In genomic region chr11:102308979-102309378, GRCm38 (mm10) we compare ENCODE assay signal across 8 mouse cellular contexts. TPM values are rescaled to one million over a fixed set of nuclear protein-coding genes. Genes with fewer than 3 reads are reported as not detected.
DNase-seq lines count a peak whose midpoint lies in the region; ATAC-seq and TF ChIP-seq lines count a peak whose summit lies in the region.

No protein-coding gene starts in this region.

- peak in 2 of 3 experiments; percentile 87 to 98 for TF ChIP-seq CTCF in MEL (IDR thresholded peaks at IDR 0.05 in 2 of 3, conservative IDR thresholded peaks at IDR 0.05 in 1 of 3; ENCODE audit: control insufficient read depth in 1 of 3, insufficient read depth in 1 of 3, low read depth in 2 of 3, low read length in 3 of 3, poor library complexity in 1 of 3, severe bottlenecking in 1 of 3)
- peak; percentile 98 for TF ChIP-seq CTCF in layer of hippocampus, adult 2 months (conservative IDR thresholded peaks at IDR 0.05)
- peak; percentile 76 for TF ChIP-seq CTCF in lung, adult 2 months (IDR thresholded peaks at IDR 0.05; ENCODE audit: insufficient read depth, low read length)

- no peaks in the 10 kb centered on the region for H3K9me3 ChIP-seq in MEL (replicated peaks; ENCODE audit: insufficient read depth, low read length)
- H3K9me3 ChIP-seq in forebrain, embryonic 16.5 days (ENCODE audit: control insufficient read depth, low read length), result no peaks in the 10 kb centered on the region
- no peaks in the 10 kb centered on the region for H3K9me3 ChIP-seq in neural tube, embryonic 15.5 days (replicated peaks)

- DNase-seq in MEL (ENCODE audit: low read depth, low spot score), result peak; percentile 99
- DNase-seq in cerebellum, adult 18-20 months, result peak; percentile 93 to 96
- DNase-seq in heart, postnatal 36 days, result peak; percentile 96 to 97
- DNase-seq in layer of hippocampus, adult 2 months (ENCODE audit: low spot score in 2 of 2), result peak; percentile 97 to 98
- DNase-seq in lung, adult 2 months, result peak; percentile 96
- peak; percentile 97 for DNase-seq in testis, postnatal 10 days (ENCODE audit: low spot score)

- peak overlapping the region; percentile 52 for H3K27ac ChIP-seq in MEL (ENCODE audit: control insufficient read depth, low read depth, low read length)
- peak overlapping the region; percentile 9; the same call in 1 of the 2 replicates for H3K27ac ChIP-seq in forebrain, embryonic 16.5 days (ENCODE audit: low read length)
- H3K27ac ChIP-seq in layer of hippocampus, adult 2 months, result peak overlapping the region; percentile 72
- H3K27ac ChIP-seq in neural tube, embryonic 15.5 days (replicated peaks), result peak overlapping the region; percentile 77

- H3K4me2 ChIP-seq in forebrain, embryonic 16.5 days (ENCODE audit: low read length), result peak overlapping the region; percentile 49
- H3K4me2 ChIP-seq in neural tube, embryonic 15.5 days, result peak overlapping the region; percentile 56

- TF ChIP-seq POLR2A in MEL (IDR thresholded peaks at IDR 0.05; ENCODE audit: control insufficient read depth in 1 of 2, insufficient read depth in 1 of 2, low read depth in 1 of 2, low read length in 2 of 2, poor library complexity in 1 of 2), result peak in 1 of 2 experiments; percentile 89; a peak in 2 of 4 replicates
- TF ChIP-seq POLR2A in lung, adult 2 months (IDR thresholded peaks at IDR 0.05; ENCODE audit: borderline replicate concordance, extremely low read depth, low read depth, low read length), result peak; percentile 51; the same call in 1 of the 2 replicates

- peak; percentile 86 for TF ChIP-seq RAD21 in MEL (IDR thresholded peaks at IDR 0.05; ENCODE audit: low read depth, low read length)

- peaks cover 0 to 7% of the 10 kb centered on the region in 2 experiments; a peak in 2 of 4 replicates for H3K4me1 ChIP-seq in MEL (ENCODE audit: control insufficient read depth in 1 of 2, insufficient read depth in 2 of 2, low read length in 2 of 2)
- peaks cover 11% of the 10 kb centered on the region for H3K4me1 ChIP-seq in forebrain, embryonic 16.5 days (replicated peaks; ENCODE audit: control insufficient read depth, insufficient read depth, low read length)
- H3K4me1 ChIP-seq in lung, adult 2 months (ENCODE audit: control insufficient read depth, insufficient read depth, low read length), result peaks cover 17% of the 10 kb centered on the region
- peaks cover 16% of the 10 kb centered on the region for H3K4me1 ChIP-seq in neural tube, embryonic 15.5 days

- H3K4me3 ChIP-seq in MEL (ENCODE audit: control insufficient read depth in 1 of 2, insufficient read depth in 1 of 2, low read depth in 2 of 2, low read length in 2 of 2), result peak overlapping the region; percentile 43 to 52
- H3K4me3 ChIP-seq in forebrain, embryonic 16.5 days (replicated peaks; ENCODE audit: low read length), result peak overlapping the region; percentile 32
- peak overlapping the region; percentile 46 for H3K4me3 ChIP-seq in layer of hippocampus, adult 2 months
- H3K4me3 ChIP-seq in lung, adult 2 months (replicated peaks; ENCODE audit: extremely low read depth, low read depth, low read length), result peak overlapping the region; percentile 48
- H3K4me3 ChIP-seq in neural tube, embryonic 15.5 days (replicated peaks), result peak overlapping the region; percentile 27

- peak overlapping the region; percentile 64 for H3K9ac ChIP-seq in MEL (ENCODE audit: control insufficient read depth, low read depth, low read length, poor library complexity, severe bottlenecking)
- peak overlapping the region; percentile 31; the same call in 1 of the 2 replicates for H3K9ac ChIP-seq in forebrain, embryonic 16.5 days (replicated peaks; ENCODE audit: low read depth, low read length)
- H3K9ac ChIP-seq in neural tube, embryonic 15.5 days (replicated peaks), result peak overlapping the region; percentile 43; the same call in 1 of the 2 replicates

- 0 out of 4 replicates have a peak, but pooled peaks of 1 of the 2 experiments have one; percentile 19 for TF ChIP-seq EP300 in MEL (IDR thresholded peaks at IDR 0.05; ENCODE audit: low read depth in 1 of 2, low read length in 2 of 2)

- H3K36me3 ChIP-seq in MEL (ENCODE audit: control insufficient read depth in 1 of 2, insufficient read depth in 2 of 2, low read length in 2 of 2), result peaks cover 3 to 5% of the 10 kb centered on the region in 2 experiments; a peak in 3 of 4 replicates
- H3K36me3 ChIP-seq in forebrain, embryonic 16.5 days (ENCODE audit: control insufficient read depth, insufficient read depth), result peaks cover 39% of the 10 kb centered on the region
- peaks cover 60% of the 10 kb centered on the region for H3K36me3 ChIP-seq in neural tube, embryonic 15.5 days

- H3K79me2 ChIP-seq in MEL (ENCODE audit: control insufficient read depth, insufficient read depth, low read length, poor library complexity), result peaks cover 2% of the 10 kb centered on the region; the same call in 1 of the 2 replicates

- intact Hi-C loops in heart, postnatal 36 days (cut with DNase I), result loop anchor here (1.0 to 2.0 kb wide), 2 partner anchors 102 to 122 kb away; partner anchors contain the start of gene Grn

- WGBS in forebrain, embryonic 16.5 days, result 1% methylated on average over 27 of the region's 27 CpGs
- WGBS in lung, adult 2 months, result 1% methylated on average over 27 of the region's 27 CpGs
- under 1% methylated on average over 27 of the region's 27 CpGs for WGBS in neural tube, embryonic 15.5 days

- H3K27me3 ChIP-seq in MEL (ENCODE audit: control insufficient read depth in 1 of 2, insufficient read depth in 2 of 2, low read length in 2 of 2), result no peaks in the 10 kb centered on the region
- no peaks in the 10 kb centered on the region for H3K27me3 ChIP-seq in forebrain, embryonic 16.5 days (replicated peaks; ENCODE audit: control insufficient read depth, insufficient read depth, low read length)
- H3K27me3 ChIP-seq in neural tube, embryonic 15.5 days (replicated peaks), result no peaks in the 10 kb centered on the region

- ATAC-seq in forebrain, embryonic 16.5 days, result peak; percentile 95
- peak; percentile 91 for ATAC-seq in neural tube, embryonic 15.5 days (ENCODE audit: low FRiP score)

TF ChIP-seq in MEL, 35 proteins besides CTCF, POLR2A, EP300 and RAD21 (continues in another document):
- peak; percentile 74 for TF ChIP-seq ZNF384 (IDR thresholded peaks at IDR 0.05; ENCODE audit: low read depth, low read length)
- TF ChIP-seq NRF1 (IDR thresholded peaks at IDR 0.05; ENCODE audit: insufficient read depth, low read depth, low read length, poor library complexity, severe bottlenecking), result no peak
- peak; percentile 68 for TF ChIP-seq SMC3 (IDR thresholded peaks at IDR 0.05; ENCODE audit: low read depth, low read length)
- TF ChIP-seq USF2 (IDR thresholded peaks at IDR 0.05; ENCODE audit: borderline replicate concordance in 1 of 2, insufficient read depth in 1 of 2, low read depth in 1 of 2, low read length in 2 of 2), result no peak
- no peak for TF ChIP-seq KAT2A (conservative IDR thresholded peaks at IDR 0.05; ENCODE audit: low read depth, low read length)

RNA-seq across cellular contexts. Expression of gene Ubtf, which starts 10.6 kb away (rescaled TPM):
- 151 and 189 TPM in 2 replicates for total RNA-seq in MEL (2012; rRNA removed)
- polyA plus RNA-seq in MEL (2012; ENCODE audit: insufficient read depth in 1 of 2, insufficient read length in 2 of 2, low read depth in 1 of 2, low replicate concordance in 2 of 2, missing spikeins in 1 of 2), result 100 to 1,000 TPM in 1 of 2 experiments, 10 to 100 TPM in 1; 76.5 to 145 TPM
- 99.1 and 116 TPM in 2 replicates for polyA plus RNA-seq in forebrain, embryonic 16.5 days (2015; fragmentation: Nextera tagmentation; extraction: Ambion mirVana)
- total RNA-seq in heart, postnatal 36 days (2021), result 10 to 100 TPM; 57.2 to 60.4 TPM
- 100 to 1,000 TPM; 122 to 138 TPM for total RNA-seq in layer of hippocampus, adult 2 months (2021)
- 23.9 and 27.7 TPM in 2 replicates for polyA plus RNA-seq in lung, adult 2 months (2012; rRNA removed)
- 68.9 and 79.5 TPM in 2 replicates for polyA plus RNA-seq in neural tube, embryonic 15.5 days (2015; fragmentation: Nextera tagmentation; extraction: Ambion mirVana)

RNA-seq across cellular contexts. Expression of gene Atxn7l3, which starts 12.5 kb away (rescaled TPM):
- 40.5 and 46.7 TPM in 2 replicates for total RNA-seq in MEL (2012; rRNA removed)
- polyA plus RNA-seq in MEL (2012; ENCODE audit: insufficient read depth in 1 of 2, insufficient read length in 2 of 2, low read depth in 1 of 2, low replicate concordance in 2 of 2, missing spikeins in 1 of 2), result 10 to 100 TPM; 39.4 to 53.0 TPM
- 28.5 and 29.5 TPM in 2 replicates for polyA plus RNA-seq in forebrain, embryonic 16.5 days (2015; fragmentation: Nextera tagmentation; extraction: Ambion mirVana)
- total RNA-seq in heart, postnatal 36 days (2021), result 10 to 100 TPM; 22.9 to 24.2 TPM
- 100 to 1,000 TPM; 165 to 169 TPM for total RNA-seq in layer of hippocampus, adult 2 months (2021)
- polyA plus RNA-seq in lung, adult 2 months (2012; rRNA removed), result 33.1 and 38.8 TPM in 2 replicates
- 27.2 and 28.1 TPM in 2 replicates for polyA plus RNA-seq in neural tube, embryonic 15.5 days (2015; fragmentation: Nextera tagmentation; extraction: Ambion mirVana)

RNA-seq across cellular contexts. Expression of gene Tmub2, which starts 24.2 kb away (rescaled TPM):
- total RNA-seq in MEL (2012; rRNA removed), result 27.0 and 29.3 TPM in 2 replicates
- polyA plus RNA-seq in MEL (2012; ENCODE audit: insufficient read depth in 1 of 2, insufficient read length in 2 of 2, low read depth in 1 of 2, low replicate concordance in 2 of 2, missing spikeins in 1 of 2), result 10 to 100 TPM in 1 of 2 experiments, not detected in 1; 40.5 TPM
- 75.8 and 78.7 TPM in 2 replicates for polyA plus RNA-seq in forebrain, embryonic 16.5 days (2015; fragmentation: Nextera tagmentation; extraction: Ambion mirVana)
- total RNA-seq in heart, postnatal 36 days (2021), result 10 to 100 TPM; 25.2 to 26.7 TPM
- 10 to 100 TPM; 61.1 to 67.4 TPM for total RNA-seq in layer of hippocampus, adult 2 months (2021)
- polyA plus RNA-seq in lung, adult 2 months (2012; rRNA removed), result 46.3 and 53.4 TPM in 2 replicates
- polyA plus RNA-seq in neural tube, embryonic 15.5 days (2015; fragmentation: Nextera tagmentation; extraction: Ambion mirVana), result 79.8 and 83.7 TPM in 2 replicates

RNA-seq across cellular contexts. Expression of gene Asb16, which starts 40.4 kb away (rescaled TPM):
- 3.9 and 4.4 TPM in 2 replicates for total RNA-seq in MEL (2012; rRNA removed)
- 1 to 10 TPM in 1 of 2 experiments, not detected in 1; 8.5 TPM for polyA plus RNA-seq in MEL (2012; ENCODE audit: insufficient read depth in 1 of 2, insufficient read length in 2 of 2, low read depth in 1 of 2, low replicate concordance in 2 of 2, missing spikeins in 1 of 2)
- polyA plus RNA-seq in forebrain, embryonic 16.5 days (2015; fragmentation: Nextera tagmentation; extraction: Ambion mirVana), result not detected in 2 replicates
- 1 to 10 TPM in 1 of 2 experiments, under 1 TPM in 1; 0.73 to 1.1 TPM for total RNA-seq in heart, postnatal 36 days (2021)
- total RNA-seq in layer of hippocampus, adult 2 months (2021), result 1 to 10 TPM; 2.0 TPM
- polyA plus RNA-seq in lung, adult 2 months (2012; rRNA removed), result 0.15 and 1.8 TPM in 2 replicates
- polyA plus RNA-seq in neural tube, embryonic 15.5 days (2015; fragmentation: Nextera tagmentation; extraction: Ambion mirVana), result 0.10 and 0.12 TPM in 2 replicates

RNA-seq across cellular contexts. Expression of gene Slc4a1, which starts 57.0 kb away (rescaled TPM):
- 0.23 and 0.36 TPM in 2 replicates for total RNA-seq in MEL (2012; rRNA removed)
- under 1 TPM in 1 of 2 experiments, not detected in 1; 0.35 TPM for polyA plus RNA-seq in MEL (2012; ENCODE audit: insufficient read depth in 1 of 2, insufficient read length in 2 of 2, low read depth in 1 of 2, low replicate concordance in 2 of 2, missing spikeins in 1 of 2)
- 2.0 and 2.9 TPM in 2 replicates for polyA plus RNA-seq in forebrain, embryonic 16.5 days (2015; fragmentation: Nextera tagmentation; extraction: Ambion mirVana)
- 1 to 10 TPM; 2.1 to 7.8 TPM for total RNA-seq in heart, postnatal 36 days (2021)
- under 1 TPM; 0.15 to 0.23 TPM for total RNA-seq in layer of hippocampus, adult 2 months (2021)
- 1.1 and 1.2 TPM in 2 replicates for polyA plus RNA-seq in lung, adult 2 months (2012; rRNA removed)
- 2.5 and 3.5 TPM in 2 replicates for polyA plus RNA-seq in neural tube, embryonic 15.5 days (2015; fragmentation: Nextera tagmentation; extraction: Ambion mirVana)

Comparison
In these comparisons a context has a peak if more than half of its experiments do, and no peak if none do; other contexts are left out.
1. Peak in every context shown above with its lines: DNase-seq, ATAC-seq, H3K4me3 ChIP-seq and H3K27ac ChIP-seq.
2. H3K27ac ChIP-seq: peak in every context shown above with its lines; median percentile 77 in neural tube, embryonic 15.5 days; 72 in layer of hippocampus, adult 2 months; 52 in MEL; 9 in forebrain, embryonic 16.5 days.